Mouse (Mus musculus) brain, embryonic 14.5 days (tissue): ENCODE data around the gene Rbm47.

Experiments used
- CTCF ChIP-seq: fragments of 200-500 bp; IDR thresholded peaks from 2 replicates; pipeline ENCODE4 v1.5.1; 2012; ENCODE audit warnings: inconsistent platforms, mild to moderate bottlenecking, moderate library complexity, borderline replicate concordance; ENCODE audit not compliant: insufficient read depth, insufficient read length; ENCODE audit errors: extremely low read depth
- POLR2A ChIP-seq: fragments of 200-500 bp; IDR thresholded peaks from 2 replicates; pipeline ENCODE4 v1.6.1; 2012; ENCODE audit warnings: mild to moderate bottlenecking, inconsistent platforms, borderline replicate concordance; ENCODE audit not compliant: poor library complexity, insufficient read depth, insufficient read length, severe bottlenecking; ENCODE audit errors: extremely low read depth

DNA sequence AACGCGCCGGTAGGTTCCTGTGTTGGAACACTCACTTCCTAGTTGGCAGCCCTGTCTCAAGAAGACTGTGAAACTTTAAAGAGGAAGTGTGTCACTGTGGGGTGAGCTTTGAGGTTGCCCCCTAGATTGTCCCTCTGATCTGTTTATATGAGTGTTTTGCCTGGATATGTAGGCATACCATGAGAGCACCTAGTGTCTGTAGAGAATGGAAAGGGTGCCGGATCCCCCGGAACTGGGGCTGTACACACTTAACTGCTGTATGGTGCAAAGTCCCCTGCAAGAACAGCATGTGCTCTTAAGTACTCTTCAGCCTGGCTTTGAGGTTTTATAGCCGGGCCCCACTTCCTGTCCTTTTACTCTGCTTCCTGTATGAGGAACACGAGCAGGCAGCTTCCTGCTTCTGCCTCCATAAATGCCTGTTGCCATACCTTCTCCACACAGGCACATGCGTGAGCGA lies 97.9 kb downstream of the Rbm47 start:
- TF ChIP-seq CTCF (no peak), POLR2A (no peak)
